In genomic region chr17:74931540-74931939, GRCm38 (mm10) we compare ENCODE assay signal across 28 mouse cellular contexts.
A peak's percentile ranks its signal among the peaks of the same experiment; 100 is the strongest.
DNase-seq lines count a peak whose midpoint lies in the region; ATAC-seq and TF ChIP-seq lines count a peak whose summit lies in the region.
"Had no signal": no experiment of that assay in that cellular context is flagged by ENCODE, and none has a peak within 500 bp of the region (broad histone marks: within the 10 kb centered on the region; RNA-seq: fewer than 3 reads in every experiment).

No protein-coding gene starts in this region.

- no peak for TF ChIP-seq POLR2A in kidney, adult 2 months (IDR thresholded peaks at IDR 0.05; ENCODE audit: low read depth, low read length)
- no peak for TF ChIP-seq POLR2A in myocyte (IDR thresholded peaks at IDR 0.05; ENCODE audit: insufficient read length, low read depth)

- no peaks in the 10 kb centered on the region for H3K79me2 ChIP-seq in myocyte (ENCODE audit: control insufficient read depth, insufficient read depth)

- no peak for ATAC-seq in kidney, postnatal 0 days (replicated peaks; ENCODE audit: low FRiP score, low read depth)
- ATAC-seq in liver, embryonic 12.5 days, result no peak
- ATAC-seq: forebrain, embryonic 13.5 days; midbrain, embryonic 15.5 days had no signal

- H3K9ac ChIP-seq in kidney, postnatal 0 days (ENCODE audit: low read depth, low read length), result no peak overlapping the region
- H3K9ac ChIP-seq in liver, embryonic 12.5 days, result no peak overlapping the region
- H3K9ac ChIP-seq: embryonic facial prominence, embryonic 13.5 days; forebrain, embryonic 13.5 days; hindbrain, embryonic 13.5 days; limb, embryonic 15.5 days; liver, embryonic 15.5 days; midbrain, embryonic 15.5 days; neural tube, embryonic 13.5 days; stomach, embryonic 15.5 days had no signal

- H3K36me3 ChIP-seq in kidney, postnatal 0 days (ENCODE audit: insufficient read depth, low read length), result no peaks in the 10 kb centered on the region
- no peaks in the 10 kb centered on the region for H3K36me3 ChIP-seq in kidney, adult 2 months (ENCODE audit: control insufficient read depth, insufficient read depth, low read length)
- no peaks in the 10 kb centered on the region for H3K36me3 ChIP-seq in myocyte (ENCODE audit: control insufficient read depth, insufficient read depth)
- no peaks in the 10 kb centered on the region for H3K36me3 ChIP-seq in liver, embryonic 12.5 days
- H3K36me3 ChIP-seq: embryonic facial prominence, embryonic 13.5 days; hindbrain, embryonic 13.5 days; limb, embryonic 15.5 days; liver, embryonic 15.5 days; midbrain, embryonic 15.5 days; neural tube, embryonic 13.5 days; stomach, embryonic 15.5 days had no signal

- no peak for TF ChIP-seq CTCF in gastrocnemius, adult 2 months (IDR thresholded peaks at IDR 0.05)
- no peak for TF ChIP-seq CTCF in kidney, postnatal 0 days (IDR thresholded peaks at IDR 0.05; ENCODE audit: low read depth)
- no peak for TF ChIP-seq CTCF in kidney, adult 2 months (conservative IDR thresholded peaks at IDR 0.05; ENCODE audit: insufficient read depth, insufficient read length, low read depth, low read length)

- peak; percentile 4 for DNase-seq in gastrocnemius, adult 18-20 months (ENCODE audit: low spot score)
- DNase-seq in gastrocnemius, adult 2 months, result no peak
- DNase-seq in kidney, postnatal 0 days (ENCODE audit: low spot score), result peak; percentile 47
- DNase-seq in kidney, adult 2 months, result no peak
- DNase-seq in adipocyte (ENCODE audit: low spot score), result peak; percentile 12
- DNase-seq: adrenal gland, adult 2 months; cerebellum, adult 2 months; cerebellum, postnatal 36 days; embryo, embryonic 11 days; gastrocnemius, postnatal 10 days; heart, adult 2 months; heart, postnatal 36 days; kidney, adult 11 months; left cerebral cortex, postnatal 4 days; right cerebral cortex, adult 18-20 months; thymus, postnatal 25 days had no signal

- H3K27me3 ChIP-seq in kidney, postnatal 0 days (ENCODE audit: insufficient read depth, low read length), result no peaks in the 10 kb centered on the region
- H3K27me3 ChIP-seq in kidney, adult 2 months (replicated peaks; ENCODE audit: control insufficient read depth, insufficient read depth, low read length), result no peaks in the 10 kb centered on the region
- H3K27me3 ChIP-seq in myocyte (ENCODE audit: control insufficient read depth, insufficient read depth, insufficient read length), result no peaks in the 10 kb centered on the region
- no peaks in the 10 kb centered on the region for H3K27me3 ChIP-seq in liver, embryonic 12.5 days (replicated peaks)
- H3K27me3 ChIP-seq: embryonic facial prominence, embryonic 13.5 days; forebrain, embryonic 13.5 days; hindbrain, embryonic 13.5 days; limb, embryonic 15.5 days; liver, embryonic 15.5 days; midbrain, embryonic 15.5 days; neural tube, embryonic 13.5 days; stomach, embryonic 15.5 days had no signal

- no peak overlapping the region for H3K4me3 ChIP-seq in gastrocnemius, adult 2 months
- H3K4me3 ChIP-seq in kidney, postnatal 0 days (replicated peaks; ENCODE audit: low read depth, low read length), result no peak overlapping the region
- no peak overlapping the region for H3K4me3 ChIP-seq in kidney, adult 2 months (ENCODE audit: insufficient read depth, low read depth, low read length)
- no peak overlapping the region for H3K4me3 ChIP-seq in myocyte
- no peak overlapping the region for H3K4me3 ChIP-seq in liver, embryonic 12.5 days
- H3K4me3 ChIP-seq: embryonic facial prominence, embryonic 13.5 days; erythroblast, embryonic 14.5 days; forebrain, embryonic 13.5 days; heart, adult 2 months; hindbrain, embryonic 13.5 days; left cerebral cortex, adult 2 months; limb, embryonic 15.5 days; liver, embryonic 15.5 days; midbrain, embryonic 15.5 days; neural tube, embryonic 13.5 days; stomach, embryonic 15.5 days had no signal

- H3K4me1 ChIP-seq in kidney, postnatal 0 days (replicated peaks; ENCODE audit: insufficient read depth, low read length), result no peaks in the 10 kb centered on the region
- no peaks in the 10 kb centered on the region for H3K4me1 ChIP-seq in kidney, adult 2 months (ENCODE audit: control insufficient read depth, insufficient read depth, low read length)
- H3K4me1 ChIP-seq in liver, embryonic 12.5 days, result no peaks in the 10 kb centered on the region
- H3K4me1 ChIP-seq: forebrain, embryonic 13.5 days; hindbrain, embryonic 13.5 days; liver, embryonic 15.5 days; midbrain, embryonic 15.5 days; neural tube, embryonic 13.5 days; stomach, embryonic 15.5 days had no signal

- 15% methylated on average over 4 of the region's 4 CpGs for WGBS in kidney, postnatal 0 days
- WGBS in kidney, adult 2 months, result 20% methylated on average over 4 of the region's 4 CpGs
- 48% methylated on average over 4 of the region's 4 CpGs for WGBS in liver, embryonic 12.5 days (ENCODE audit: insufficient replicate concordance)

- H3K27ac ChIP-seq in gastrocnemius, adult 2 months, result no peak overlapping the region
- H3K27ac ChIP-seq in kidney, postnatal 0 days, result no peak overlapping the region
- no peak overlapping the region for H3K27ac ChIP-seq in kidney, adult 2 months (ENCODE audit: insufficient read depth, low read depth, low read length)
- no peak overlapping the region for H3K27ac ChIP-seq in liver, embryonic 12.5 days
- H3K27ac ChIP-seq: embryonic facial prominence, embryonic 13.5 days; forebrain, embryonic 13.5 days; heart, adult 2 months; hindbrain, embryonic 13.5 days; left cerebral cortex, adult 2 months; limb, embryonic 15.5 days; liver, embryonic 15.5 days; midbrain, embryonic 15.5 days; neural tube, embryonic 13.5 days; stomach, embryonic 15.5 days had no signal

- no peak overlapping the region for H3K4me2 ChIP-seq in kidney, postnatal 0 days (ENCODE audit: low read length)
- no peak overlapping the region for H3K4me2 ChIP-seq in myocyte (ENCODE audit: low read depth)
- H3K4me2 ChIP-seq in liver, embryonic 12.5 days, result no peak overlapping the region
- H3K4me2 ChIP-seq: embryonic facial prominence, embryonic 13.5 days; forebrain, embryonic 13.5 days; hindbrain, embryonic 13.5 days; limb, embryonic 15.5 days; liver, embryonic 15.5 days; midbrain, embryonic 15.5 days; neural tube, embryonic 13.5 days; stomach, embryonic 15.5 days had no signal

- H3K9me3 ChIP-seq in kidney, postnatal 0 days (replicated peaks; ENCODE audit: low read length), result no peaks in the 10 kb centered on the region
- H3K9me3 ChIP-seq in liver, embryonic 12.5 days (replicated peaks), result no peaks in the 10 kb centered on the region
- H3K9me3 ChIP-seq: embryonic facial prominence, embryonic 13.5 days; forebrain, embryonic 13.5 days; hindbrain, embryonic 13.5 days; limb, embryonic 15.5 days; liver, embryonic 15.5 days; midbrain, embryonic 15.5 days; neural tube, embryonic 13.5 days; stomach, embryonic 15.5 days had no signal

- intact Hi-C loops in gastrocnemius, adult 2 months (cut with DNase I), result no loop called here

- no peak overlapping the region for H3ac ChIP-seq in myocyte (ENCODE audit: control insufficient read depth, insufficient read length)

TF ChIP-seq in myocyte, 11 proteins besides CTCF, POLR2A, EP300 and RAD21:
- TF ChIP-seq CEBPB (IDR thresholded peaks at IDR 0.05; ENCODE audit: insufficient read depth, poor library complexity, severe bottlenecking) (0 out of 2 replicates have a peak, but pooled peaks have one; percentile 16), USF1 (IDR thresholded peaks at IDR 0.05; ENCODE audit: low read depth) (no peak)
TF ChIP-seq in myocyte: peak in this region for 1.

Comparison
In these comparisons a context has a peak if more than half of its experiments do, and no peak if none do; other contexts are left out.
1. DNase-seq: peak in gastrocnemius, adult 18-20 months (single experiment), kidney, postnatal 0 days (single experiment) and adipocyte (single experiment); none in gastrocnemius, adult 2 months (single experiment) and kidney, adult 2 months (single experiment).